Mouse (Mus musculus): Measurements from ENCODE around the gene Srsf9.

The Srsf9 gene

DNA sequence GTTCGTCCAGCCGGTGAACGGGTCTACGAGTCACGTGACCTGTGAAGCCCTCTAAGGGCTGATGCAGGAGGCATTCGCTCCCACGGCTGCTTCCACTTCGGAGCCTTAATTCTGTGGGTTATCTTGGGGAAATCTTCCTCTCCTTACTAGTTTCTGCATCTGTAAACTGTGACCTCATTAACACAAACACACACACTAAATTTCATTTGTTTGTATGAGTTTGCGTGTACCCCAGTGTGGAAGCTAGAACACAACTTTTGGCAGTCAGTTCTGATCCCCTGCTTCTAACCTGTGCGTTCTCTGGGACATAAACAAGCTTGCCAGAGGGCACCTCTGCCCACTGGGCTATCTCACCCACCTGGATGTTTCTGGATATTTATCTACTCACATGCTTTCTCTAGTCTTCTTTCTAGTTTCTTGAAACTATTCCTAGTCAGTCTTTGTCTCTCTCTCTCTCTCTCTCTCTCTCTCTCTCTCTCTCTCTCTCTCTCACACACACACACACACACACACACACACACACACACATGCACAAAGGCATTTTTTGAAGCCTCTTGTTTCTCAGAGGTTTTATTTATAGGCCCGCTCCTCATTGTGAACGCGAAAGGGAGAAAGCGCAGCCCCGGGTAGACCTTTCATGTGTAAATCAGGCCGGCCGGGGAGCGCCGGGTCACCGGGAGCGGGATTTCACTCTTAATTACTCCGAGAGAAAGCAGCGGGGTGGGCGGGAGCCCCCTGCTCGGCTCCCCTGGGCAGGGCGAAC lies 46.6 kb downstream of the Srsf9 start:
- 26% methylated on average over 26 of the region's 26 CpGs for WGBS

DNA sequence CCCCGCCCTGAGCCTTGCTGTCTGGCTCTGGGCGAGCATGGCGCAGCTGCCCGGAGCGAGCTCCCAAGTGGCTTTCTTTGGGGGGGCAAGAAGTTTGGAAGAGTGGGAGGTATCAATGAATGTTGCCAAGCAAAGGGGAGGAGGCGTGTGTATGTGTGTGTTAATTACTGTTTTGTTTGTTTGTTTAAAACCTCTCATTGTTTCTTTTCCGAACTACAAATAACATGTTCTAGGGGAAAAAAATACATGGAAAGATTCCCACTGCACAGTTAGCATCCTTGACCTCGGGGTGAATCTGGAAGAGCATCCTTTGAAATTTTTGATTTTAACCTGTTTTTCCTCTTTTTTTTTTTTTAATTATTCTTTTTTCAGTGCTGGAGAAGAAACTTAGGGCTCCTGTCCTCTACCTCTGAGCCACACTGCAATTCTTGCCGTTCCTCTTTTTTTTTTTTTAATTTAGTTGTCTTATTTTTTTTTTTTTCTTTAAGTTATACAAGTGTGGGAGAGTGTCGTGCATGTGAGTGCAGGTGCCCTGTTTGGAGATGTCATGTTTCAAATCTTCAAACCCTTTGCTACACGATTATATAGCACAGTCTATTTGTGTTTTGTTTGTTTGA lies 47.3 kb downstream of the Srsf9 start:
- WGBS, result 28% methylated on average over 11 of the region's 11 CpGs

DNA sequence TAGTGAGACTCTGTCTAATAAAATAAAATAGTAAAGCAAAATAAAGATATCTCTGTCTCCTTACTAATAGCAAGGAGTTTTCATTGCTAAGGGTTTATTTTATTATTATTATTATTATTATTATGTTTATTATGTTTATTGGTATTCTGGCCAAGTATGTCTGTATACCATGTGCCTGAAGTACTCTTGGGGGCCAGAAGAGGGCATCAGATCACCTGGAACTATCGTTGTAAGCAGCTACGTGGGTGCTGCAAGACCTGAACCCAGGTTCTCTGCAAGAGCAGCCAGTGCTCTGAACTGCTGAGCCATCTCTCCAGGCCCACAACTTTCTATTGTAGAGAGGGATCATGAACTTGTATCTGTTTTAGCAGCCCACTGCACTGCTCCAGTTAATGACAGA lies 48.5 kb downstream of the Srsf9 start:
- 92% methylated on average over 2 of the region's 2 CpGs for WGBS

DNA sequence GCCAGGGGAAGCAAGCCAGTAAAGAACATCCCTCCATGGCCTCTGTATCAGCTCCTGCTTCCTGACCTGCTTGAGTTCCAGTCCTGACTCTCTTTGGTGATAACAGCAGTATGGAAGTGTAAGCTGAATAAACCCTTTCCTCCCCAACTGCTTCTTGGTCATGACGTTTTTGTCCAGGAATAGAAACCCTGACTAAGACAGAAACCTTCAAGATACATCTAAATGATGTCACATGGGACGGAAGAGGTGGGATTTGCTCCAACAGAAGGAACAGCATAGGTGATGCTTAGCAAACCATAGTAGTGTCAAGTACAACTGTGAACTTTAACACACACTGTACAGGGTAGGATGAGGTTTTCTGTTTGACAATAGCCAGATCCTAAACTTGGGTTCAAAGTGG lies 51.9 kb downstream of the Srsf9 start:
- WGBS, result 80% methylated on average over 2 of the region's 2 CpGs

All from cerebral cortex, adult 2 months (tissue).